Mouse (Mus musculus) cerebellum, postnatal 25 days (tissue): Measurements from ENCODE around the gene Wdr66.
A peak's percentile ranks its signal among the peaks of the same experiment; 100 is the strongest.

Experiments used
- DNase-seq, 2 experiments: peaks; one replicate each; pipeline ENCODE4 v3.0.0; 2021; ENCODE audit warnings: mixed read lengths in 2 of 2

Gene Wdr66

DNA sequence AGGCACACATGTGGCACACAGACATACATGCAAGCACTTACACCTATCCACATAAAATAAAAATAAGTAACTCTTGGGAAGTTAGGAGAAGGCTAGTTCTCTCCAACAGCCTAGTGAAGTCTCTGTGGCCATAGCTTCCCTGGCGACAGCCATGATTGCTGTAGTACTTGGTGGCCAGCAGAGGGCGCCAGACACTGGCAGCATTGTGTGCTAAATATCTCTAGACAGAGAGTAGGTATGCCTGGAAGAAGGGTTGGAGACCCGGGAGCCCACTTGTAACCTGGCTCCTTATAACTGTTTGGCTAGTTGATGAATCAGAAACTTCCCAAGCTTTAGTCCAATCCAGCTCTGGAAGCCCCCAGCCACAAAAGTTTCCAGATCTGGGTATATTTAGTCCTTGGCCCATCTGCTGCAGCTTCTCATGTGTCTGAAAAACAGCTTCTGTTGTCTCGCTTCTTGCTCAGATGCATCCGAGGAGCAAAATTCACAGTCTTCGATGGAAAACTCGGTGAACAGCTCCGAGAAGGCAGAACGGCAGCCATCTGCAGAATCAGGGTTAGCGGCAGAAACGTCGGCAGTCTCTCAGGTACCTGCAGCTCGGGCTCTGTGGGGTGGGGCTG, 117.1 kb downstream of the Wdr66 start:
- peak; percentile 58 to 72 for DNase-seq

DNA sequence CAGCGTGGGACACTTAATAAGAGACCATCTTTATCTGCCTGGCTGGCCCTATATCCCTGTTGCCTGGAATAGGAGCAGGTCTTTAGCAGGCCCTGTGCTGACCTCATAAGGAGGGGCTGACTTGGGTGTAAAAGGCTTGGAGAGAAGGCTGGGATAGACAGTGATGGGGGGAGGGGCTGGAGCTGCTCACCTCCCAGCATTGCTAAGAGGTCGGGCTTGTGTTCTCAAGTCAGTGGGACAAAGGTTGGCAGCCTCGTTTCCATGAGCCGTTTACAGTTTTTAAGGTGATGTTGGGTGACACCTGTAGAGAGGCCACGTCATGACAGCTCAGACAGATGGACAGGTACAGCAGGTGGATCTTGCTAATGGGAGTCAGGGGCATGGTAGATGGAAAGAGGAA, 118.1 kb downstream of the Wdr66 start:
- no peak for DNase-seq

DNA sequence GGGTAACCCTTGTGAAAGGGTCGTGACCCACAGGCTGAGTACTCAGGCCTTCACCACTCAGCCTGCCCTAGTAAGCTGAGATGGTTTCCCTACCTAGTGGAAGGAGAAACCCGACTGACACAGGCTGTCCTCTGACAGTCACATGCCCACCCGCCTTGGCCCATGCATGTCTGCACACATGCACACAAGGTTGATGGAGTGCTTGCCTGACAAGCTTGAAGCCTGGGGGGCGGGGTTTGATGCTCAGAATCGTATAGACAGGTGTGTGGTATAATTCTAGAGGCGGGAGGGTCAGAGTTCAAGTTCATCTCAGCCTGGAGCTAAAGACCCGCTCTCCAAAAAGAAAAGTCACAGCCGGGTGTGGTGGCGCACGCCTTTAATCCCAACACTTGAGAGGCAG, 123.4 kb downstream of the Wdr66 start:
- no peak for DNase-seq

DNA sequence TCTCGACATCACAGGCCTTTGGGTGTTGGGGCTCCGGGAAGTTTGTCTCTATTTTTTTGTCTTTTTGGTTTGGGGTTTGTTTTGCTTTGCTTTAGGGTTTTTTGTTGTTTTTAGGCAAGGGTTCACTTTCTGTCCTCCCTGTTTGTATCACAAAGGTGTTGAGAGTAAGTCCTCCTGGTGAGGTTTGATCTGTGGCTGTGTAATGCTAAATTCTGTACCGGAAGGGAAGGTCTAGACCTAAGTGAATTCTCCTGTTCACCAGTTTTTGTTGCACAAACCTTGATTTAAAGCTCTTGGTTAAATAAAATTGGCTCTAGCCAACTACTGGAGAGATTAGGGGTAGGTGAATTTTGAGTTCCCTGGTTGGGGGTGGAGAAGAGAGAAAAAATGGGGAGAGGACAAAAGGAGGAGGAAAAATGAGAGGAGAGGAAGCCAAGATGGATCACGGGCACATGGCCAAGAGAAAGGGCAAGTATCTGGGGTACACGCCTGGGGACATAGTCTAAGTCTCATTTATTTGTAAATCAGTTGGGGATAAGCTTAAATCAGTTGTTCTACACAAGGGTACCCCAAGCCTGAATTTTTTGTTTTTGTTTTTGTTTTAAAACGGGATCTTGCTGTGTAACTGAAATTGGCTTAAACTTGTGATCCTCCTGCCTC, 124.0 kb downstream of the Wdr66 start:
- DNase-seq, result peak in 1 of 2 experiments; percentile 55

DNA sequence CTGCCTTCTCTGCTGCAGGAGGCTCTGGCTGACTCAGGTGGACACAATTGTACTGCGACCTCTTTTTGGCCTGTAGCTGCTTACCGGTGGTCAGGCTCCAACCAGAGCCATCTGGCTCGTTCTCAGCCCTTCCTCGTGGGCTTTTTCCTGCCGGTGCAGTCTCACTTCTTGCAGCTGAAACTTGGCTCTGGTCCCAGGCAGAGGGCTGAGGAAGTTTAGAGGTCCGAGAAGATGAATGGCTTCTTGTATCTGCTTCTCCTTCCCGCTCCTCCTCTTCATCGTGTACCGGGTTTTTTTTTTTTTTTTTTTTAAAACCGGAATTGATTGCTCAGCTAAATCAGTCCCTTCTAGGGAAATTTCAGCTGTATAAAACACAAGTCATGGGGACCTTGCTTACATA, 124.7 kb downstream of the Wdr66 start:
- DNase-seq, result peak; percentile 75 to 85
